Mouse (Mus musculus) stomach, embryonic 14.5 days (tissue): ENCODE results near the gene Gm20517. TPM values are rescaled to one million over a fixed set of nuclear protein-coding genes. Genes with fewer than 3 reads are reported as not detected.
"Not testable (repeated sequence)": the region's sequence is repeated elsewhere in the genome, so short reads cannot be mapped to it uniquely, and the experiment has no call there.

ENCODE experiments used
- ATAC-seq: fragments of 200-750 bp; cut with Nextera tagmentation; 2 replicates; pipeline ENCODE4 v1.8.0; 2017; ENCODE audit warnings: low read depth, moderate TSS enrichment; ENCODE audit not compliant: insufficient number of reproducible peaks, insufficient read depth, low FRiP score
- H3K27ac ChIP-seq: fragments of 300-500 bp; sonication (generic); 2 replicates; pipeline ENCODE4 v1.5.1; 2014; ENCODE audit warnings: mild to moderate bottlenecking, low read length, moderate library complexity, mixed read lengths
- H3K27me3 ChIP-seq: fragments of 300-500 bp; sonication (generic); 2 replicates; pipeline ENCODE4 v1.6.1; 2014; ENCODE audit warnings: low read length, control low read depth, mixed read lengths; ENCODE audit not compliant: control insufficient read depth, insufficient read depth
- H3K36me3 ChIP-seq: fragments of 300-500 bp; sonication (generic); 2 replicates; pipeline ENCODE4 v1.6.1; 2014; ENCODE audit warnings: mild to moderate bottlenecking, control low read depth, low read length, moderate library complexity, mixed read lengths; ENCODE audit not compliant: control insufficient read depth, insufficient read depth
- H3K4me1 ChIP-seq: fragments of 300-500 bp; sonication (generic); 2 replicates; pipeline ENCODE4 v1.6.1; 2014; ENCODE audit warnings: low read length, control low read depth, mixed read lengths; ENCODE audit not compliant: control insufficient read depth, insufficient read depth
- H3K4me2 ChIP-seq: fragments of 300-500 bp; sonication (generic); replicated peaks from 2 replicates; pipeline ENCODE4 v1.6.1; 2014; ENCODE audit warnings: low read depth, low read length, control low read depth
- H3K4me3 ChIP-seq: fragments of 300-500 bp; sonication (generic); 2 replicates; pipeline ENCODE4 v1.5.1; 2014; ENCODE audit warnings: low read depth, low read length, control low read depth
- H3K9ac ChIP-seq: fragments of 300-500 bp; sonication (generic); replicated peaks from 2 replicates; pipeline ENCODE4 v1.6.1; 2014; ENCODE audit warnings: low read depth, mild to moderate bottlenecking, control low read depth, low read length, moderate library complexity, mixed read lengths
- H3K9me3 ChIP-seq: fragments of 300-500 bp; sonication (generic); 2 replicates; pipeline ENCODE4 v1.6.1; 2016; ENCODE audit warnings: low read depth, low read length, control low read depth; ENCODE audit not compliant: control insufficient read depth
- WGBS: fragments of 180-500 bp; shearing (Covaris S2); extraction: QIAGEN DNeasy Blood & Tissue Kit; methylation state at CpG from one replicate; pipeline ENCODE4 v1.1.7; 2014; 5-methylcytosine and 5-hydroxymethylcytosine counted together
- polyA plus RNA-seq: library from polyadenylated mRNA; unstranded; fragments of >200 nt; fragmentation: Nextera tagmentation; extraction: Ambion mirVana; gene quantifications from 2 replicates; pipeline ENCODE4 v1.2.1, GENCODE M21; 2014

Gm20517 gene
- polyA plus RNA-seq, 1 experiment from 2014 or later: 1.5 TPM

GRCm38 (mm10) chr17:47614018-47614417 is 2.6 kb downstream of the Gm20517 start:
- WGBS: 89% methylated on average over 1 of the region's 1 CpGs

GRCm38 (mm10) chr17:47616119-47616518 is 4.7 kb downstream of the Gm20517 start:
- Histone ChIP-seq H3K27ac (no peak overlapping the region), H3K4me2 (no peak overlapping the region), H3K4me1 (peaks cover 8% of the 10 kb centered on the region), H3K9ac (no peak overlapping the region), H3K4me3 (no peak overlapping the region), H3K27me3 (no peaks in the 10 kb centered on the region), H3K9me3 (no peaks in the 10 kb centered on the region), H3K36me3 (peaks cover 38% of the 10 kb centered on the region)
- no peak for ATAC-seq
- 91% methylated on average over 8 of the region's 8 CpGs for WGBS

More at GRCm38 (mm10) chr17:47614018-47614417, 2.6 kb downstream of the Gm20517 start:
- Histone ChIP-seq H3K9me3 (no peaks in the 10 kb centered on the region), H3K27me3 (no peaks in the 10 kb centered on the region), H3K4me1 (peaks cover 18% of the 10 kb centered on the region), H3K4me2 (no peak overlapping the region), H3K9ac (no peak overlapping the region), H3K36me3 (peaks cover 28% of the 10 kb centered on the region), H3K4me3 (no peak overlapping the region), H3K27ac (no peak overlapping the region)
- ATAC-seq: no peak

- H3K27me3 ChIP-seq: no peaks in the 10 kb centered on the region
- H3K9me3 ChIP-seq: no peaks in the 10 kb centered on the region
- H3K4me2 ChIP-seq: no peak overlapping the region
- 94% methylated on average over 4 of the region's 4 CpGs for WGBS
- peaks cover 8% of the 10 kb centered on the region for H3K4me1 ChIP-seq
- H3K9ac ChIP-seq: no peak overlapping the region
- H3K4me3 ChIP-seq: no peak overlapping the region
- peaks cover 38% of the 10 kb centered on the region for H3K36me3 ChIP-seq
- no peak overlapping the region for H3K27ac ChIP-seq
- ATAC-seq: no peak
Observed at GRCm38 (mm10) chr17:47616652-47617051, 5.3 kb downstream of the Gm20517 start.

GRCm38 (mm10) chr17:47617605-47618307 is 6.4 kb downstream of the Gm20517 start:
- Histone ChIP-seq H3K4me1 (no peaks in the 10 kb centered on the region; the same call in 1 of the 2 replicates), H3K4me2 (no peak overlapping the region), H3K36me3 (peaks cover 46% of the 10 kb centered on the region), H3K4me3 (no peak overlapping the region), H3K9ac (no peak overlapping the region), H3K27ac (no peak overlapping the region), H3K9me3 (no peaks in the 10 kb centered on the region), H3K27me3 (no peaks in the 10 kb centered on the region)
- 91% methylated on average over 9 of the region's 9 CpGs for WGBS
- ATAC-seq: no peak

GRCm38 (mm10) chr17:47618556-47619311 is 7.3 kb downstream of the Gm20517 start:
- H3K4me1 ChIP-seq: no peaks in the 10 kb centered on the region
- WGBS: 85% methylated on average over 13 of the region's 13 CpGs
- no peak overlapping the region for H3K9ac ChIP-seq
- H3K27me3 ChIP-seq: no peaks in the 10 kb centered on the region
- peaks cover 53% of the 10 kb centered on the region for H3K36me3 ChIP-seq
- H3K9me3 ChIP-seq: no peaks in the 10 kb centered on the region
- H3K4me2 ChIP-seq: no peak overlapping the region
- H3K27ac ChIP-seq: no peak overlapping the region
- ATAC-seq: no peak
- no peak overlapping the region for H3K4me3 ChIP-seq

GRCm38 (mm10) chr17:47622912-47623554 is 11.6 kb downstream of the Gm20517 start:
- Histone ChIP-seq H3K9me3 (no peaks in the 10 kb centered on the region), H3K4me2 (no peak overlapping the region), H3K4me1 (peaks cover 1% of the 10 kb centered on the region; the same call in 1 of the 2 replicates), H3K27ac (no peak overlapping the region), H3K36me3 (peaks cover 47% of the 10 kb centered on the region), H3K9ac (no peak overlapping the region), H3K27me3 (no peaks in the 10 kb centered on the region), H3K4me3 (no peak overlapping the region)
- 96% methylated on average over 14 of the region's 14 CpGs for WGBS
- ATAC-seq: no peak

- H3K9ac ChIP-seq, H3K4me2 ChIP-seq, H3K9me3 ChIP-seq, ATAC-seq, H3K4me3 ChIP-seq, H3K4me1 ChIP-seq, H3K27ac ChIP-seq, H3K27me3 ChIP-seq: not testable (repeated sequence)
- peaks cover 40% of the 10 kb centered on the region for H3K36me3 ChIP-seq
- WGBS: 87% methylated on average over 4 of the region's 5 CpGs
Observed at GRCm38 (mm10) chr17:47624572-47624971, 13.2 kb downstream of the Gm20517 start.

GRCm38 (mm10) chr17:47625088-47625487 is 13.7 kb downstream of the Gm20517 start:
- Histone ChIP-seq H3K9me3 (no peaks in the 10 kb centered on the region), H3K4me1 (peaks cover 4% of the 10 kb centered on the region; the same call in 1 of the 2 replicates), H3K27me3 (no peaks in the 10 kb centered on the region), H3K36me3 (peaks cover 38% of the 10 kb centered on the region), H3K9ac (no peak overlapping the region), H3K4me3 (no peak overlapping the region), H3K4me2 (no peak overlapping the region), H3K27ac (no peak overlapping the region)
- ATAC-seq: no peak
- WGBS: 95% methylated on average over 2 of the region's 2 CpGs
